Mouse (Mus musculus) heart, embryonic 15.5 days (tissue): ENCODE measurements around the gene Vill. TPM values are rescaled to one million over a fixed set of nuclear protein-coding genes. Genes with fewer than 3 reads are reported as not detected.

Experiments
- ATAC-seq: fragments of 200-750 bp; cut with Nextera tagmentation; replicated peaks from 2 replicates; pipeline ENCODE4 v1.8.0; 2017; ENCODE audit warnings: low read depth, moderate TSS enrichment; ENCODE audit not compliant: insufficient number of reproducible peaks, insufficient read depth, low FRiP score
- H3K27ac ChIP-seq: fragments of 300-500 bp; sonication (generic); 2 replicates; pipeline ENCODE4 v1.5.1; 2015; ENCODE audit warnings: mild to moderate bottlenecking, inconsistent platforms
- H3K27me3 ChIP-seq: fragments of 300-500 bp; sonication (generic); 2 replicates; pipeline ENCODE4 v1.6.1; 2015; ENCODE audit warnings: inconsistent platforms
- H3K36me3 ChIP-seq: fragments of 300-500 bp; sonication (generic); 2 replicates; pipeline ENCODE4 v1.6.1; 2015; ENCODE audit warnings: mild to moderate bottlenecking, inconsistent platforms
- H3K4me1 ChIP-seq: fragments of 300-500 bp; sonication (generic); replicated peaks from 2 replicates; pipeline ENCODE4 v1.6.1; 2015; ENCODE audit warnings: inconsistent platforms
- H3K4me2 ChIP-seq: fragments of 300-500 bp; sonication (generic); 2 replicates; pipeline ENCODE4 v1.6.1; 2015; ENCODE audit warnings: inconsistent platforms, mild to moderate bottlenecking, moderate library complexity
- H3K4me3 ChIP-seq: fragments of 300-500 bp; sonication (generic); 2 replicates; pipeline ENCODE4 v1.5.1; 2015; ENCODE audit warnings: mild to moderate bottlenecking, inconsistent platforms
- H3K9ac ChIP-seq: fragments of 300-500 bp; sonication (generic); 2 replicates; pipeline ENCODE4 v1.6.1; 2015; ENCODE audit warnings: mild to moderate bottlenecking, inconsistent platforms
- H3K9me3 ChIP-seq: fragments of 300-500 bp; sonication (generic); replicated peaks from 2 replicates; pipeline ENCODE4 v1.6.1; 2016; ENCODE audit warnings: inconsistent platforms
- WGBS: fragments of 180-500 bp; shearing (Covaris S2); methylation state at CpG from one replicate; pipeline ENCODE4 v1.1.7; 2015; ENCODE audit warnings: mixed read lengths; 5-methylcytosine and 5-hydroxymethylcytosine counted together
- polyA plus RNA-seq: library from polyadenylated mRNA; unstranded; fragments of >200 nt; fragmentation: Nextera tagmentation; extraction: Ambion mirVana; gene quantifications from 2 replicates; pipeline ENCODE4 v1.2.1, GENCODE M21; 2015

Gene Vill
- polyA plus RNA-seq, 1 experiment from 2014 or later: 8.7 TPM

DNA sequence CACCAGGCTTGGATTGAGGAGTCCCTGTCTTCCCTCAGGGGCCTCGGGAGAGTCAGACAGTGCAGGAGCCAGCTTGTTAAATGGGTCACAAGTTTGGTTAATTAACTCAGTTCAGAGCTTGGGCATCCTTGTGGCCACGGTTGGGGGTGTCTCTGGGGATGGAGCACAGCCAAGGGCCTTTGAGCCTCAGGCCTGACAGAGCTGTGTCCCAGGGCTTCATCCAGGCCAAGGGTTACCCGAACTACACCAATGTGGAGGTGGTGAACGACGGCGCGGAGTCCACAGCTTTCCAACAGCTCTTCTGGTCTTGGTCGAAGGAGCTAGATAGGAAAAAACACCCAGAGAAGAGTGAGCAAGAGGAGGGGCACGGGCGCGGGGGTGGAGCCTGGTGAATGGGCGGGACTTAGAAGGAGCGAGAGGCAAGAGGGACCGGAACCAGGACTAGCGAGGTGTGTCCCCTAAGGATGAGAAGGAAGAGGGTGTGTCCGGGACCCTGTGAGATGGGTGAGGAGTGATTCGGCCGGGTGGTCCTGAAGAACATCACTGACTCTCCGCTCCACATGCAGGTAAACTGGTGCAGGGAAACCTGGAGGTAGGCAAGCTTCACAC is 10.6 kb downstream of the Vill start:
- no peak for ATAC-seq
- H3K4me3 ChIP-seq: no peak overlapping the region
- WGBS: 31% methylated on average over 19 of the region's 19 CpGs
- no peak overlapping the region for H3K27ac ChIP-seq
- no peaks in the 10 kb centered on the region for H3K9me3 ChIP-seq
- H3K9ac ChIP-seq: no peak overlapping the region
- no peak overlapping the region for H3K4me2 ChIP-seq
- peaks cover 6% of the 10 kb centered on the region; the same call in 1 of the 2 replicates for H3K4me1 ChIP-seq
- H3K27me3 ChIP-seq: no peaks in the 10 kb centered on the region
- H3K36me3 ChIP-seq: no peaks in the 10 kb centered on the region

DNA sequence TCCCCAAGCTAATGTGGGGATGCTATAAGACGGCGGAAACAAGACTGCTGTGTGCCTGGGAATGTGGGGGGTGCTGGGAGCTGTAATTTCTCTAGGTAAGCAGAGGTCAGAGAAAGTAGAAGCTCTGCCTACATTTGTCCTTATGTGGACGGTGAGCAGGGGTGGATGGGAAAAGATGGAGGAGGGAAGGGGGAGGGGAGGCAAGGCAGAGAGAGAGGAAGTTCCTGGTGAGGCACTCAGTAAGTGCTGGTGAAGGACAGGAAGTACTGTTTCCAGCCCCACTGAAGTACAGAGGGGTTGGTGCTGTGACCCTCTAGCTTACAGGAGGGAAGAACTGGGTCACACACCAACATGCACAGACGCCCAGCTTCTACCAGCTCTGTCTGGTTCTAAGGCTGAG is 11.7 kb downstream of the Vill start:
- no peaks in the 10 kb centered on the region for H3K9me3 ChIP-seq
- no peak for ATAC-seq
- H3K4me1 ChIP-seq: peaks cover 6% of the 10 kb centered on the region; the same call in 1 of the 2 replicates
- H3K4me2 ChIP-seq: no peak overlapping the region
- H3K27me3 ChIP-seq: no peaks in the 10 kb centered on the region
- H3K4me3 ChIP-seq: no peak overlapping the region
- WGBS: 63% methylated on average over 4 of the region's 4 CpGs
- no peaks in the 10 kb centered on the region for H3K36me3 ChIP-seq
- no peak overlapping the region for H3K9ac ChIP-seq
- no peak overlapping the region for H3K27ac ChIP-seq

DNA sequence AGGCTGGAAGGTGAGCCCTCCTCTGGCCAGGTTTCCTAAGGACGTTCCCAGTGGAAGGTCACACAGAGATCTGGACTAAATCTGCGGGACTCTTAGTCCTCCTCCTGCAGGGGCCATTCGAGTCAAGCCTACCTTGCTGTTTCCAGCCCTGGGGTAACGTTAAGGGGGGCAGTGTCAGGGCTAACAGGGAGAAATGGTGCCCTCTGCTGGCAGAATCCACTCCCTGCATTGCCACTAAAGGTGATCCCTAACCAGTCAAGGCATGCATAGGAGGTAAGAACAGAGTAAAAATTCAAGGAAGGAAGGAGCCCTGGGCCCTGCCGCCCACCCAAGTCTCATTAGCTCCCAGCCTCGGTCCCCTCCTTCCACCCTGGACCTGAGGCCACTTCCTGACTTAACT is 15.0 kb downstream of the Vill start:
- H3K4me3 ChIP-seq: no peak overlapping the region
- no peak for ATAC-seq
- no peak overlapping the region for H3K27ac ChIP-seq
- no peak overlapping the region for H3K4me2 ChIP-seq
- peaks cover 9% of the 10 kb centered on the region for H3K4me1 ChIP-seq
- no peak overlapping the region for H3K9ac ChIP-seq
- H3K9me3 ChIP-seq: no peaks in the 10 kb centered on the region
- WGBS: 5% methylated on average over 6 of the region's 6 CpGs
- no peaks in the 10 kb centered on the region for H3K27me3 ChIP-seq
- peaks cover 12% of the 10 kb centered on the region; the same call in 1 of the 2 replicates for H3K36me3 ChIP-seq

DNA sequence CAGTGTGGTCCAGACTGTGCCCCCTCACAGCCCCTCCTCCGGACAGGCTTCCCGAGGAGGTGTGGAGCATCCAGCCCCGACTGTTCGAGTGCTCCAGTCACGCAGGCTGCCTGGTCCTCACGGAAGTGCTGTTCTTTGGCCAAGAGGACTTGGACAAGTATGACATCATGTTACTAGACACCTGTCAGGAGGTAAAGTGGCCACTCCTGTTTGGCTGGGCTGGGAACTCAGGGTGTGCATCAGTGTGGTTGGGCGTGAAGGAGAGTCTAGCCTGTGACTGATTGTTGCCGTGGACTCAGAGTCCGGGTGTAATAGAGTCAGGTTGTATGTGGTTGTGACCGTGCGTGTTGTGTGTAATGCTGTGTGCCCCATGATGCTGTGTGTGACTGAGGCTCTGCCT is 15.7 kb downstream of the Vill start:
- Histone ChIP-seq H3K27me3 (no peaks in the 10 kb centered on the region), H3K4me1 (peaks cover 5% of the 10 kb centered on the region), H3K27ac (no peak overlapping the region), H3K9me3 (no peaks in the 10 kb centered on the region), H3K9ac (no peak overlapping the region), H3K4me3 (no peak overlapping the region), H3K36me3 (peaks cover 14% of the 10 kb centered on the region; the same call in 1 of the 2 replicates), H3K4me2 (no peak overlapping the region)
- ATAC-seq: no peak
- 79% methylated on average over 11 of the region's 11 CpGs for WGBS

DNA sequence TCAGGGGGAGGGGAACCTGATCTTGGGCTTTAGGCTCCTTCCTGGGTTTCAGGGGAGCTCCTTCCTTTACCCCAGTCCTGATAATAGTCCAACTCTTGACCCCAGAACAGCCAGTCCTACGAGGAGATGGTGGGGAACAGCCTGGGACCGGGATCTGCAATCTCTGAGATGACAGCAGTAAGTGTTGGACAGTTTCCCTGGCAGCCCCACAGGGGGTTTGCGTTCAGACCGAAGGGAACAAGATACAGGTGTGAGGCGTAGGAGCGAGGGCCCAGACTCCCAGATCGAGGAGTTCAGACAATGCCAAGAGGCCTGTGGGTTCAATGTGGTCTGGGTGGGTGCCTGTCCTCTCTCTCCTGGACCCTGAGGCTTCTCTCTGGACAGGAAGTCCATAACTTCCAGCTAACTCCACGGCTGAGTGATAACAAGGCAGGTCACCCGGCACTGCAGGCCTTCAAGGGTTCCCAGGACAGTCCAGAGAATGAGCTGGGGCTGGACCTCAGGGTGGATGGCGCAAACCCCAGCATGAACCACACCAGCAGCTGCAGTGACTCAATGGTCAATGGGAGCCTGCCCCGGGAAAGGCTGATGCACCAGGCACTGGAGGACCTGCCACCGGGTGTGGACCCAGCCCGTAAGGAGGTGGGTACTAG is 17.7 kb downstream of the Vill start:
- ATAC-seq: no peak
- WGBS: 57% methylated on average over 13 of the region's 13 CpGs
- Histone ChIP-seq H3K4me1 (peaks cover 10% of the 10 kb centered on the region), H3K4me3 (no peak overlapping the region), H3K27ac (no peak overlapping the region), H3K27me3 (no peaks in the 10 kb centered on the region), H3K36me3 (peaks cover 23% of the 10 kb centered on the region; the same call in 1 of the 2 replicates), H3K9me3 (no peaks in the 10 kb centered on the region), H3K9ac (no peak overlapping the region), H3K4me2 (no peak overlapping the region)

DNA sequence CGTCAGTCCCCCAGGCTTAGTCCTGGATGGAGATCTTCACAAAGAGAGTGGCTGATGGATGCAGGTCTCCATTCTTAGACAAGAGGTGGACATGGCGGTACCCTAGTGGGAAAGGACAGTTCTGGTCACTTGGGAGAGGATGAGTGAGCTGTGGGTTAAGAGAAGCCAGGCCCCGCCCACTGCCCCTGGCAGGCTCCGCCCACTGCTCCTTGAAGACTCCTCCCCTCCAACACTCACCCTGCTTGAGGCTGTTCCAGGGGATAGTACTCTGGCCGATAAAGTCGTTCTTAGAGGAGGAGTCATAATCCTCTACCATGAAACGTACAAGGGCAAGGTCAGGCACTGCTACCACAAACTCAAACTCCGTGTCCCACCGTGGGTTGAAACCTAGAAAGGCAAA is 19.2 kb downstream of the Vill start:
- 66% methylated on average over 9 of the region's 9 CpGs for WGBS

DNA sequence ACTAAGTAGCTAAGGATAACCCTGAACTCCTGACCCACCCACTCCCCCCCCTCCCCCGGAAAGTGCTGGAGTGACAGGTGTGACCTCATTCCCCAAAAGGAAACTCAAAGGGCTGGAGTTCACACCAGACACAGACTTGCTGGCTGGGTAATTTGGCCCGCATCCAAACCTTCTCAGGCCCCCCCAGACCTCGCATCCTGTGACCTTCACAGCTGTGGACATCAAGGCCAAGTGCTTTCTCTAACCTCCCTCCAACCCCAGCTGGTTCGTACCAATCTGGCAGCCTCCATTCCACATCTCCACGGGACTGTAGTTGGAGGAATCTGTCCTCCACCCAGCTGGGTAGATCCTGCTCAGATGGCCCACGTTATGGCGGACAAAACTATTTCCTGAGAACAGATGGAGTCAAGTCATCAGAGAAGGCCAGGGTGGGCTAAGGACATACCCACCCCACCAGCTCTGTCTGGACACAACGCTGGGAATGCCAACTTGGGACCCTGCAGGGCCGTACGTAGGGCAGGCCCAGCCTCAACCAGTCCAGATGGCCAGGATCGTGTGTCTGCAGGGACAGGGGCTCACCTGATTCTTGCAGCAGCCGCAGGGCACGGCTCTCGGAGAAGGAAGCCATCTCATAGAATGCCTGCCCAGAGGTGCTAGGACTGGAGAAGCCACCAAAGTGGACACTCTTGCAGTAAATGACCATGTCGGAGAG is 20.8 kb downstream of the Vill start:
- Histone ChIP-seq H3K27me3 (no peaks in the 10 kb centered on the region), H3K27ac (no peak overlapping the region), H3K9me3 (no peaks in the 10 kb centered on the region), H3K36me3 (peaks cover 40% of the 10 kb centered on the region; the same call in 1 of the 2 replicates), H3K4me2 (no peak overlapping the region), H3K9ac (no peak overlapping the region), H3K4me1 (peaks cover 17% of the 10 kb centered on the region), H3K4me3 (no peak overlapping the region)
- WGBS: 63% methylated on average over 15 of the region's 15 CpGs
- ATAC-seq: no peak; the same call in 1 of the 2 replicates

More for the DNA sequence above, 19.2 kb downstream of the Vill start:
- Histone ChIP-seq H3K9me3 (no peaks in the 10 kb centered on the region), H3K4me1 (peaks cover 17% of the 10 kb centered on the region), H3K4me2 (no peak overlapping the region), H3K9ac (no peak overlapping the region), H3K36me3 (peaks cover 35% of the 10 kb centered on the region; the same call in 1 of the 2 replicates), H3K4me3 (no peak overlapping the region), H3K27me3 (no peaks in the 10 kb centered on the region), H3K27ac (no peak overlapping the region)
- no peak for ATAC-seq

DNA sequence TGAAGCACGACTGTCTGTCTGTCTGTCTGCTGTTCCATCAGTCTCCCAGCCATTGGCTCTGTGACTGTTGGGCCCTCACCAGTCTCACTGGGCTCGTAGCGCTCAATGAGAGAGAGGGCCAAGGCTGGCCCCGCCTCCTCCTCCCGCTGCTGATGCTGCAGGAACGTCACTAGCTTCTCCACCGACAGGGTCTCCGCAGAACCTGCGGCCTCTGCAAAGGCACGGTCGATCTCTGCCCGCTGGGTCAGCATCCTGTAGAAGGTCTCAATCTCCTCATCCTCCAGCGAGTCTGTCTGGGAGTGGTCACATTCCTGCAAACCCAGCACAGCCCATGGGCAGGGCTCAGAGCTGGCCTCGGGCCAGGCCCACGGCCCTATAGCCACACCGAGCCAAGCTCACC is 23.1 kb downstream of the Vill start:
- Histone ChIP-seq H3K4me3 (no peak overlapping the region), H3K27me3 (no peaks in the 10 kb centered on the region), H3K9ac (no peak overlapping the region), H3K36me3 (peaks cover 56% of the 10 kb centered on the region), H3K4me2 (no peak overlapping the region), H3K27ac (no peak overlapping the region), H3K9me3 (no peaks in the 10 kb centered on the region), H3K4me1 (peaks cover 13% of the 10 kb centered on the region)
- 63% methylated on average over 16 of the region's 16 CpGs for WGBS
- ATAC-seq: no peak

DNA sequence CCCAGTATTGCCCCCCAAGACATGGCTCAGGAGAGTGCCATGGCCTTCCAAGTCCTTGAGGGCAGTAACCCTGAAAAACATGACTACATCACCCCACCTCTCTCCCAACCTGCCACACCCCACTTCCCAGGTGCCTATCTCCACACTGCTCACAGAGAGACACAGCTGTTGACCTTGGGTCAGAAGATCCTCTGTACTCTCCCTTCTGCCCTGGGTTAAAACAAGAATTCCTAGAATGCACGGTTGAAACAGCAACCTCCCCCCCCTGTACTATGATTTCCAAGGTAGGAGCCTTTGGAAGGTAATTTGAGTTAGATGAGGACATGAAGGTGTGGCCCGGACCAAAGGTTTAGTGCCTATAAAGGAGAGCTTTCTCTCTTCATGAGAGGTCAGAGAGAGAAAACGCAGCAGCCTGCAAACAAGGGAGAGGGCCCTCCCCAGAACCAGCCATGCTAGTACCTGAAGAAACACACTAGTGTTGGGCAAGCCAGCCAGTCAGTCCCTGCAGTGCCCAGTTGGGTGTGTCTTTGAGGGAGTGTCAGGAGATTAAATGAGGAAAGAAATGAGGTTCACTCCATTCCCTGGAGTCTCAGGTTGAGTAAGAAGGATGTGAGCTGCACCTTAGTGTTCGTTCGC is 27.6 kb downstream of the Vill start:
- Histone ChIP-seq H3K36me3 (peaks cover 36% of the 10 kb centered on the region), H3K9me3 (no peaks in the 10 kb centered on the region), H3K27me3 (no peaks in the 10 kb centered on the region), H3K4me1 (peaks cover 26% of the 10 kb centered on the region), H3K27ac (no peak overlapping the region), H3K4me2 (no peak overlapping the region), H3K9ac (no peak overlapping the region), H3K4me3 (no peak overlapping the region)
- 79% methylated on average over 5 of the region's 5 CpGs for WGBS
- ATAC-seq: no peak

DNA sequence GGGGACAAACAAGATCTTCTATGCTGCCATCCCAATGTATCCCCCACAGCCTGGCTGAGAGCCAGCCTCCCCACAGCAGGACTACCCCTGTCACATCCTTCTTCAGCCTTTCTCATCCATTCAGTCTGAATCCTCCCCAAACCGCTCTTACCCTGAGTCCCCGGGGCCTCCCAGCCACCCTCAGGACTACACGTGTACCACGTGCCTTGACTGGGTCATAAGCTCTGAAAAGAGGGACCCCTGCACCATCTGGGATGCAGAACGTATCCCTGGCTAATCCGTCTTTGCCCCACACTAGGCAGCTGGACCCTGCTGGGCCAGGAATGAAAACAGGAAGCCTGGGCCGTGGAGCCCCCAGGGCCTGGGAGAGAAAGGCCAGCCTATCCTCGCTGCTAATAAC is 29.5 kb downstream of the Vill start:
- Histone ChIP-seq H3K4me1 (peaks cover 35% of the 10 kb centered on the region), H3K27me3 (no peaks in the 10 kb centered on the region), H3K4me3 (no peak overlapping the region), H3K4me2 (no peak overlapping the region), H3K9me3 (no peaks in the 10 kb centered on the region), H3K9ac (no peak overlapping the region), H3K36me3 (peaks cover 24% of the 10 kb centered on the region), H3K27ac (peak overlapping the region; percentile 45; the same call in 1 of the 2 replicates)
- no peak for ATAC-seq
- 46% methylated on average over 8 of the region's 8 CpGs for WGBS
